Mouse (Mus musculus) spleen, postnatal 36 days (tissue): ENCODE results near the gene Krt20.

Source experiments
- DNase-seq, 2 experiments: peaks; one replicate each; pipeline ENCODE4 v3.0.0; 2022; ENCODE audit warnings: low spot score in 2 of 2, mixed read lengths in 1 of 2

The Krt20 gene

GRCm38 (mm10) chr11:99413247-99413646, 24.7 kb downstream of the Krt20 start:
- no peak for DNase-seq

GRCm38 (mm10) chr11:99406186-99406585, 31.8 kb downstream of the Krt20 start:
- no peak for DNase-seq

- DNase-seq: no peak
These were observed 37.9 kb downstream of the Krt20 start for GRCm38 (mm10) chr11:99399956-99400549.

- DNase-seq: no peak
These were observed 39.1 kb downstream of the Krt20 start for GRCm38 (mm10) chr11:99398832-99399231.

GRCm38 (mm10) chr11:99398084-99398483, 39.9 kb downstream of the Krt20 start:
- DNase-seq: no peak

GRCm38 (mm10) chr11:99396661-99397060, 41.3 kb downstream of the Krt20 start:
- DNase-seq: no peak

GRCm38 (mm10) chr11:99396034-99396433, 41.9 kb downstream of the Krt20 start:
- no peak for DNase-seq

GRCm38 (mm10) chr11:99392492-99392891, 45.5 kb downstream of the Krt20 start:
- DNase-seq: no peak

- no peak for DNase-seq
These were observed 46.6 kb downstream of the Krt20 start for GRCm38 (mm10) chr11:99391375-99391774.

- no peak for DNase-seq
These were observed 47.1 kb downstream of the Krt20 start for GRCm38 (mm10) chr11:99390866-99391265.

- no peak for DNase-seq
These were observed 48.7 kb downstream of the Krt20 start, which contains the start of gene Krt10 for GRCm38 (mm10) chr11:99389264-99389663. TSS of gene Krt10 (minus strand) at chr11:99389364.

- no peak for DNase-seq
These were observed 49.3 kb downstream of the Krt20 start for GRCm38 (mm10) chr11:99388661-99389060.

GRCm38 (mm10) chr11:99385813-99386721, 51.9 kb downstream of the Krt20 start:
- peak; percentile 80 for DNase-seq

GRCm38 (mm10) chr11:99379568-99379967, 58.4 kb downstream of the Krt20 start:
- peak; percentile 37 to 43 for DNase-seq
